Mouse (Mus musculus) left cerebral cortex, postnatal 25 days (tissue): ENCODE data around the gene Slc25a14. TPM values are rescaled to one million over a fixed set of nuclear protein-coding genes. Genes with fewer than 3 reads are reported as not detected.

ENCODE experiments used
- DNase-seq, 2 experiments: peaks; one replicate each; pipeline ENCODE4 v3.0.0; 2022; ENCODE audit warnings: low spot score in 2 of 2, mixed read lengths in 1 of 2
- intact Hi-C: fragments of 180-260 bp; cut with DNase I; formaldehyde crosslinking; loops from one replicate; pipeline ENCODE4 v1.15.1; 2025
- total RNA-seq, 2 experiments: library from RNA; stranded (reverse); gene quantifications; 2 replicates each; pipeline ENCODE4 v1.2.3; 2021

The Slc25a14 gene
- 10 to 100 TPM; 63.8 to 71.4 TPM for total RNA-seq

GRCm38 (mm10) chrX:48623379-48624053, at the start of gene Slc25a14:
Slc25a14 (plus strand) TSS chrX:48623413.
- intact Hi-C loops = loop anchor here (1.0 kb wide), 1 partner anchor 29 kb away; the partner anchor contains the start of gene Zfp280c
- peak; percentile 81 to 92 for DNase-seq

- DNase-seq = no peak
- intact Hi-C loops = no loop called here
Observed at GRCm38 (mm10) chrX:48583332-48583731, 39.9 kb upstream of the Slc25a14 start.

GRCm38 (mm10) chrX:48593721-48594098, 29.5 kb upstream of the Slc25a14 start:
- intact Hi-C loops = loop anchor here (1.0 kb wide), 1 partner anchor 30 kb away; the partner anchor contains the start of gene Slc25a14
- DNase-seq = peak in 1 of 2 experiments; percentile 12

- intact Hi-C loops = loop anchor here (1.0 kb wide), 1 partner anchor 29 kb away; the partner anchor contains the start of gene Slc25a14
- DNase-seq = peak; percentile 73 to 75
Observed at GRCm38 (mm10) chrX:48594099-48594760, 29.0 kb upstream of the Slc25a14 start, which contains the start of gene Zfp280c. Zfp280c (minus strand) TSS chrX:48594504.

GRCm38 (mm10) chrX:48596053-48596452, 27.2 kb upstream of the Slc25a14 start:
- no peak for DNase-seq
- intact Hi-C loops = no loop called here

- intact Hi-C loops = no loop called here
- DNase-seq = no peak
Observed at GRCm38 (mm10) chrX:48596906-48597305, 26.3 kb upstream of the Slc25a14 start.

- no peak for DNase-seq
- intact Hi-C loops = no loop called here
Observed at GRCm38 (mm10) chrX:48604872-48605271, 18.3 kb upstream of the Slc25a14 start.

GRCm38 (mm10) chrX:48623049-48623378, 199 bp upstream of the Slc25a14 start:
- intact Hi-C loops = loop anchor here (1.0 kb wide), 1 partner anchor 29 kb away; the partner anchor contains the start of gene Zfp280c
- DNase-seq = no peak

- no peak for DNase-seq
- intact Hi-C loops = no loop called here
Observed at GRCm38 (mm10) chrX:48624054-48624420, 824 bp downstream of the Slc25a14 start.

GRCm38 (mm10) chrX:48637032-48637431, 13.8 kb downstream of the Slc25a14 start:
- intact Hi-C loops = no loop called here
- DNase-seq = no peak

- intact Hi-C loops = no loop called here
- peak; percentile 11 to 37 for DNase-seq
Observed at GRCm38 (mm10) chrX:48644122-48644521, 20.9 kb downstream of the Slc25a14 start.

GRCm38 (mm10) chrX:48666807-48667206, 43.6 kb downstream of the Slc25a14 start:
- intact Hi-C loops = no loop called here
- DNase-seq = peak in 1 of 2 experiments; percentile 3

- intact Hi-C loops = no loop called here
- DNase-seq = no peak
Observed at GRCm38 (mm10) chrX:48669588-48669987, 46.4 kb downstream of the Slc25a14 start.

- intact Hi-C loops = no loop called here
- no peak for DNase-seq
Observed at GRCm38 (mm10) chrX:48671714-48672113, 48.5 kb downstream of the Slc25a14 start.

GRCm38 (mm10) chrX:48674171-48674570, 51.0 kb downstream of the Slc25a14 start, which contains the start of gene Gpr119:
Gpr119 (minus strand) TSS chrX:48674478.
- intact Hi-C loops = no loop called here
- peak in 1 of 2 experiments; percentile 6 for DNase-seq

- DNase-seq = peak; percentile 6 to 56
- intact Hi-C loops = loop anchor here (10.0 kb wide), 1 partner anchor 621 kb away; no protein-coding TSS in a partner anchor
Observed at GRCm38 (mm10) chrX:48683451-48683850, 60.2 kb downstream of the Slc25a14 start.

GRCm38 (mm10) chrX:48683857-48684256, 60.6 kb downstream of the Slc25a14 start:
- intact Hi-C loops = loop anchor here (10.0 kb wide), 1 partner anchor 621 kb away; no protein-coding TSS in a partner anchor
- DNase-seq = no peak

- intact Hi-C loops = no loop called here
Observed at GRCm38 (mm10) chrX:48694460-48694859, 71.2 kb downstream of the Slc25a14 start.

GRCm38 (mm10) chrX:48694864-48695371, 71.7 kb downstream of the Slc25a14 start, which contains the start of gene Rbmx2:
Rbmx2 (plus strand) TSS chrX:48695004.
- intact Hi-C loops = no loop called here
- peak; percentile 86 to 94 for DNase-seq

More at GRCm38 (mm10) chrX:48694460-48694859, 71.2 kb downstream of the Slc25a14 start:
- DNase-seq = no peak

- DNase-seq = no peak
- intact Hi-C loops = no loop called here
Observed at GRCm38 (mm10) chrX:48709701-48710100, 86.5 kb downstream of the Slc25a14 start.
